Mouse (Mus musculus): ENCODE results near the gene Sox6.

DNA sequence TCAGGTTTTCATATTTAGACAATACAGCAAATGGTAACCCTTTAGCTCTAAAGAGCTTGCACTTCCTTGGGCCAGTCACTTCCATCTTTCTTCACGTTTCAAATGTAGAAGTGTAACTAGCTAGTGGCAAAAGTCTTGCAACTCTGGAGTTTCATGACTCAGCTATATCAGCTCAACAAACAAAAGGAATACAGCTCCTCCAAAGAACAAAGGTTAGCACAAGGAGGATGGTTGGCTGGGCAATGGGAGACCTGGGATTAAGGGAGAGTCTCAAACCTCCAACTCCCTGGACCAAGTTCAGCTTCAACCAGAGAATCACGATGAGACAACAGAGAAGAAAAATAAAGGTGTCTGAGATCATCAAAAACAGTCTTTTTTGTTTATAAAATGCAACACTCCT, 174.2 kb downstream of the Sox6 start:
- TF ChIP-seq CTCF (IDR thresholded peaks at IDR 0.05; ENCODE audit: borderline replicate concordance, insufficient read depth, low read depth, low read length) = no peak
- no peak for TF ChIP-seq POLR2A (IDR thresholded peaks at IDR 0.05; ENCODE audit: borderline replicate concordance, insufficient read depth, low read length)

Measured in cerebellum, adult 2 months (tissue).